Mouse (Mus musculus): ENCODE measurements around the gene Top2a. TPM values are rescaled to one million over a fixed set of nuclear protein-coding genes. Genes with fewer than 3 reads are reported as not detected.
A peak's percentile ranks its signal among the peaks of the same experiment; 100 is the strongest.

Gene Top2a
- polyA plus RNA-seq, 1 experiment from 2014 or later: 339 TPM

GRCm38 (mm10) chr11:99062661-99063060, 38.7 kb upstream of the Top2a start:
- WGBS: 85% methylated on average over 7 of the region's 7 CpGs
- no peaks in the 10 kb centered on the region for H3K4me1 ChIP-seq (ENCODE audit: control insufficient read depth, insufficient read depth, low read length)
- H3K36me3 ChIP-seq (ENCODE audit: control insufficient read depth, insufficient read depth, low read length): no peaks in the 10 kb centered on the region
- no peak for DNase-seq (ENCODE audit: low spot score)
- no peaks in the 10 kb centered on the region for H3K27me3 ChIP-seq (ENCODE audit: control insufficient read depth, insufficient read depth, low read length)
- ATAC-seq (ENCODE audit: insufficient read depth, low FRiP score, low TSS enrichment): no peak
- H3K4me2 ChIP-seq (ENCODE audit: low read depth): no peak overlapping the region
- H3K27ac ChIP-seq (ENCODE audit: low read depth, low read length): no peak overlapping the region
- H3K4me3 ChIP-seq (ENCODE audit: low read depth, low read length): no peak overlapping the region
- H3K9me3 ChIP-seq (ENCODE audit: control insufficient read depth, low read length): no peaks in the 10 kb centered on the region; the same call in 1 of the 2 replicates
- H3K9ac ChIP-seq (ENCODE audit: low read length): no peak overlapping the region

- 86% methylated on average over 3 of the region's 3 CpGs for WGBS
- peak overlapping the region; percentile 22; the same call in 1 of the 2 replicates for H3K9ac ChIP-seq (ENCODE audit: low read length)
- H3K27me3 ChIP-seq (ENCODE audit: control insufficient read depth, insufficient read depth, low read length): no peaks in the 10 kb centered on the region
Observed at GRCm38 (mm10) chr11:99060435-99060834, 36.4 kb upstream of the Top2a start.

GRCm38 (mm10) chr11:99055571-99056452, 31.8 kb upstream of the Top2a start:
- no peak overlapping the region for H3K9ac ChIP-seq (ENCODE audit: low read length)
- no peaks in the 10 kb centered on the region for H3K27me3 ChIP-seq (ENCODE audit: control insufficient read depth, insufficient read depth, low read length)
- peaks cover 8% of the 10 kb centered on the region for H3K36me3 ChIP-seq (ENCODE audit: control insufficient read depth, insufficient read depth, low read length)
- H3K27ac ChIP-seq (ENCODE audit: low read depth, low read length): 0 out of 2 replicates have a peak overlapping the region, but pooled peaks have one; percentile 14
- WGBS: 7% methylated on average over 8 of the region's 8 CpGs
- no peaks in the 10 kb centered on the region; the same call in 1 of the 2 replicates for H3K9me3 ChIP-seq (ENCODE audit: control insufficient read depth, low read length)
- H3K4me2 ChIP-seq (ENCODE audit: low read depth): no peak overlapping the region
- DNase-seq (ENCODE audit: low spot score): no peak
- H3K4me3 ChIP-seq (ENCODE audit: low read depth, low read length): no peak overlapping the region
- ATAC-seq (ENCODE audit: insufficient read depth, low FRiP score, low TSS enrichment): no peak
- peaks cover 10% of the 10 kb centered on the region for H3K4me1 ChIP-seq (ENCODE audit: control insufficient read depth, insufficient read depth, low read length)

More at GRCm38 (mm10) chr11:99060435-99060834, 36.4 kb upstream of the Top2a start:
- peaks cover 8% of the 10 kb centered on the region for H3K4me1 ChIP-seq (ENCODE audit: control insufficient read depth, insufficient read depth, low read length)
- no peak overlapping the region for H3K4me2 ChIP-seq (ENCODE audit: low read depth)
- DNase-seq (ENCODE audit: low spot score): no peak
- ATAC-seq (ENCODE audit: insufficient read depth, low FRiP score, low TSS enrichment): no peak
- H3K4me3 ChIP-seq (ENCODE audit: low read depth, low read length): no peak overlapping the region
- H3K9me3 ChIP-seq (ENCODE audit: control insufficient read depth, low read length): no peaks in the 10 kb centered on the region; the same call in 1 of the 2 replicates
- H3K27ac ChIP-seq (ENCODE audit: low read depth, low read length): no peak overlapping the region
- H3K36me3 ChIP-seq (ENCODE audit: control insufficient read depth, insufficient read depth, low read length): no peaks in the 10 kb centered on the region

- 48% methylated on average over 4 of the region's 4 CpGs for WGBS
- H3K36me3 ChIP-seq (ENCODE audit: control insufficient read depth, insufficient read depth, low read length): peaks cover 10% of the 10 kb centered on the region
- H3K27me3 ChIP-seq (ENCODE audit: control insufficient read depth, insufficient read depth, low read length): no peaks in the 10 kb centered on the region
- H3K9ac ChIP-seq (ENCODE audit: low read length): no peak overlapping the region
- DNase-seq (ENCODE audit: low spot score) (no peak), ATAC-seq (ENCODE audit: insufficient read depth, low FRiP score, low TSS enrichment) (no peak)
- H3K4me3 ChIP-seq (ENCODE audit: low read depth, low read length): no peak overlapping the region
- H3K27ac ChIP-seq (ENCODE audit: low read depth, low read length): 0 out of 2 replicates have a peak overlapping the region, but pooled peaks have one; percentile 14
- H3K4me2 ChIP-seq (ENCODE audit: low read depth): no peak overlapping the region
- peaks cover 10% of the 10 kb centered on the region for H3K4me1 ChIP-seq (ENCODE audit: control insufficient read depth, insufficient read depth, low read length)
- H3K9me3 ChIP-seq (ENCODE audit: control insufficient read depth, low read length): no peaks in the 10 kb centered on the region; the same call in 1 of the 2 replicates
Observed at GRCm38 (mm10) chr11:99055143-99055542, 31.2 kb upstream of the Top2a start.

GRCm38 (mm10) chr11:99047643-99048042, 23.7 kb upstream of the Top2a start:
- Histone ChIP-seq H3K36me3 (ENCODE audit: control insufficient read depth, insufficient read depth, low read length) (peaks cover 28% of the 10 kb centered on the region), H3K4me1 (ENCODE audit: control insufficient read depth, insufficient read depth, low read length) (peaks cover 14% of the 10 kb centered on the region; the same call in 1 of the 2 replicates), H3K4me2 (ENCODE audit: low read depth) (no peak overlapping the region), H3K9ac (ENCODE audit: low read length) (no peak overlapping the region), H3K9me3 (ENCODE audit: control insufficient read depth, low read length) (no peaks in the 10 kb centered on the region), H3K27me3 (ENCODE audit: control insufficient read depth, insufficient read depth, low read length) (no peaks in the 10 kb centered on the region), H3K27ac (ENCODE audit: low read depth, low read length) (0 out of 2 replicates have a peak overlapping the region, but pooled peaks have one; percentile 54), H3K4me3 (ENCODE audit: low read depth, low read length) (no peak overlapping the region)
- ATAC-seq (ENCODE audit: insufficient read depth, low FRiP score, low TSS enrichment) (no peak), DNase-seq (ENCODE audit: low spot score) (peak; percentile 23)
- WGBS: 57% methylated on average over 2 of the region's 2 CpGs

- Histone ChIP-seq H3K4me2 (ENCODE audit: low read depth) (no peak overlapping the region), H3K27ac (ENCODE audit: low read depth, low read length) (0 out of 2 replicates have a peak overlapping the region, but pooled peaks have one; percentile 54), H3K9me3 (ENCODE audit: control insufficient read depth, low read length) (no peaks in the 10 kb centered on the region), H3K27me3 (ENCODE audit: control insufficient read depth, insufficient read depth, low read length) (no peaks in the 10 kb centered on the region), H3K4me3 (ENCODE audit: low read depth, low read length) (no peak overlapping the region), H3K9ac (ENCODE audit: low read length) (0 out of 2 replicates have a peak overlapping the region, but pooled peaks have one; percentile 29), H3K36me3 (ENCODE audit: control insufficient read depth, insufficient read depth, low read length) (peaks cover 28% of the 10 kb centered on the region), H3K4me1 (ENCODE audit: control insufficient read depth, insufficient read depth, low read length) (peaks cover 14% of the 10 kb centered on the region; the same call in 1 of the 2 replicates)
- DNase-seq (ENCODE audit: low spot score) (no peak), ATAC-seq (ENCODE audit: insufficient read depth, low FRiP score, low TSS enrichment) (no peak)
- 55% methylated on average over 5 of the region's 5 CpGs for WGBS
Observed at GRCm38 (mm10) chr11:99047120-99047519, 23.1 kb upstream of the Top2a start.

- Histone ChIP-seq H3K9me3 (ENCODE audit: control insufficient read depth, low read length) (no peaks in the 10 kb centered on the region), H3K4me3 (ENCODE audit: low read depth, low read length) (no peak overlapping the region), H3K4me1 (ENCODE audit: control insufficient read depth, insufficient read depth, low read length) (peaks cover 21% of the 10 kb centered on the region; the same call in 1 of the 2 replicates), H3K27ac (ENCODE audit: low read depth, low read length) (no peak overlapping the region), H3K27me3 (ENCODE audit: control insufficient read depth, insufficient read depth, low read length) (no peaks in the 10 kb centered on the region), H3K36me3 (ENCODE audit: control insufficient read depth, insufficient read depth, low read length) (peaks cover 20% of the 10 kb centered on the region), H3K9ac (ENCODE audit: low read length) (no peak overlapping the region), H3K4me2 (ENCODE audit: low read depth) (no peak overlapping the region)
- ATAC-seq (ENCODE audit: insufficient read depth, low FRiP score, low TSS enrichment): no peak
- 90% methylated on average over 12 of the region's 12 CpGs for WGBS
- DNase-seq (ENCODE audit: low spot score): no peak
Observed at GRCm38 (mm10) chr11:99045159-99045889, 21.3 kb upstream of the Top2a start.

- ATAC-seq (ENCODE audit: insufficient read depth, low FRiP score, low TSS enrichment) (no peak), DNase-seq (ENCODE audit: low spot score) (no peak)
- no peak overlapping the region for H3K4me3 ChIP-seq (ENCODE audit: low read depth, low read length)
- peaks cover 21% of the 10 kb centered on the region; the same call in 1 of the 2 replicates for H3K4me1 ChIP-seq (ENCODE audit: control insufficient read depth, insufficient read depth, low read length)
- no peak overlapping the region for H3K9ac ChIP-seq (ENCODE audit: low read length)
- peaks cover 16% of the 10 kb centered on the region for H3K36me3 ChIP-seq (ENCODE audit: control insufficient read depth, insufficient read depth, low read length)
- no peak overlapping the region for H3K27ac ChIP-seq (ENCODE audit: low read depth, low read length)
- no peak overlapping the region for H3K4me2 ChIP-seq (ENCODE audit: low read depth)
- 77% methylated on average over 5 of the region's 5 CpGs for WGBS
- no peaks in the 10 kb centered on the region for H3K27me3 ChIP-seq (ENCODE audit: control insufficient read depth, insufficient read depth, low read length)
- H3K9me3 ChIP-seq (ENCODE audit: control insufficient read depth, low read length): no peaks in the 10 kb centered on the region
Observed at GRCm38 (mm10) chr11:99044306-99044705, 20.3 kb upstream of the Top2a start.

Data from neural tube, embryonic 11.5 days (tissue).